Mouse (Mus musculus): ENCODE results near the gene Tnrc6b.
A peak's percentile ranks its signal among the peaks of the same experiment; 100 is the strongest.
"Not testable (repeated sequence)": the region's sequence is repeated elsewhere in the genome, so short reads cannot be mapped to it uniquely, and the experiment has no call there.

Tnrc6b gene

DNA sequence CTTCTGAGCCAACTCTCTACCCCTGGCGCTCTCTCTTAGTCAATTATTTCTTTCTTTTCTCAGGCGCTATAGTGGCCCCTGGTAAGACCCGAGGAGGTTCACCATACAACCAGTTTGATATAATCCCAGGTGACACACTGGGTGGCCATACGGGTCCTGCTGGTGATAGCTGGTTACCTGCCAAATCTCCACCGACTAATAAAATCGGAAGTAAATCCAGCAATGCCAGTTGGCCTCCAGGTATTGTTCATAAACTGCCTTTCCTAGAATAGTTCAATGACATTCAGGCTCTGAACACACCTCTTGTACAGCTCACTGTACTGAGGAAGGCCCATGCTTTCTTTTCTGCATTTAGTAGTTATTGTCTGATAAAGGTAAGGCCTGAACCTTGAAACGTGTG is 205.5 kb downstream of the Tnrc6b start:
- no peak for DNase-seq (ENCODE audit: low read depth)

DNA sequence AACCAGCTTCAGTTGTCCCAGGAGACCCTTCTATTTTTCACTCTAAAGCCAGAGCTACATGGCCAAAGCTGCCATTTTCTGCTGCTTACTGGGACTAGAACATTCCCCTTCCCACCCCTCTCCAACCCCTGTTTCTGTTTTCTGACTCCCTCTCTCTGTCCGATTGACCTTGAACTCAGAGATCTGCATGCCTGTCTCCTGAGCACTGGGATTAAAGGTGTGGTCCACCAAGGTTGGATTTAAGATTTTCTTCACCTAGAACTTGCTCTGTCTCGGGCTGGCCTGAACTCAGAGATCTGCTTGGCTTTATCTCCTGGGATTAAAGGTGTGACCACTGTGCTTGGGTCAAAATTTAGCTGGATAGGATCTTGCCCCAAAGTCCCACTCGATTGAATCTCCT is 209.2 kb downstream of the Tnrc6b start:
- DNase-seq (ENCODE audit: low read depth) = no peak

DNA sequence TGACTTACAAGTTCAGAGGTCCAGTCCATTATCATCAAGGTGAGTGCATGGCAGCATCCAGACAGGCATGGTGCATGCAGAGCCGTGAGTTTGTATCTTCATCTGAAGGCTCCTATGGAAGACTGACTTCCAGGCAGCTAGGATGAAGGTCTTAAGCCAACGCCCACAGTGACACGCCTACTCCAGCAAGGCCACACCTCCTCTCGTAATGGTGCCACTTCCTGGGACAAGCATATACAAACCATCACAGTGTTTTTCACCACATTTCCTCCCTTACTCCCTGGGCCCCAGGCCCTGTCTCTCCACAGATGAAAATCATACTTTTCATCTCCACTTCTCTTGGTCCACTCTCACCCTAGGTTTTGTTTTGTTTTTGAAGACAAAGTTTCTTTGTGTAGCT is 210.7 kb downstream of the Tnrc6b start:
- no peak for DNase-seq (ENCODE audit: low read depth)

DNA sequence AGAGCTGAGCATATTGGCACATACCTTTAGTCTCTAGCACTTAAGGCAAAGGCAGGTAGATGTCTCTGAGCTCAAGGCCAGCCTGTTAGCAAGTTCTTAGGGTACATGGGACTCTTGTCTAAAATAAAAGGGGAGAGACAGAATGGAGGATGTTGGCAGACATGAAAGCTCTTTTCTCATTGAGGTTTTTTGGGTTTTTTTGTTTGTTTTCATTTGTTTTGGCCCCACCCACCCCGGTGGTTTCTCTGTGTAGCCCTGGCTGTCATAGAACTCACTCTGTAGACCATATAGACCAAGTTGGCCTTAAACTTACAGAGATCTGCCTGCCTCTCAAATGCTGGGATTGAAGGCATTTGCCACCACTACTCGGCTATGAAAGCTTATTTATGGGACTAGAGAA is 213.1 kb downstream of the Tnrc6b start:
- no peak for DNase-seq (ENCODE audit: low read depth)

DNA sequence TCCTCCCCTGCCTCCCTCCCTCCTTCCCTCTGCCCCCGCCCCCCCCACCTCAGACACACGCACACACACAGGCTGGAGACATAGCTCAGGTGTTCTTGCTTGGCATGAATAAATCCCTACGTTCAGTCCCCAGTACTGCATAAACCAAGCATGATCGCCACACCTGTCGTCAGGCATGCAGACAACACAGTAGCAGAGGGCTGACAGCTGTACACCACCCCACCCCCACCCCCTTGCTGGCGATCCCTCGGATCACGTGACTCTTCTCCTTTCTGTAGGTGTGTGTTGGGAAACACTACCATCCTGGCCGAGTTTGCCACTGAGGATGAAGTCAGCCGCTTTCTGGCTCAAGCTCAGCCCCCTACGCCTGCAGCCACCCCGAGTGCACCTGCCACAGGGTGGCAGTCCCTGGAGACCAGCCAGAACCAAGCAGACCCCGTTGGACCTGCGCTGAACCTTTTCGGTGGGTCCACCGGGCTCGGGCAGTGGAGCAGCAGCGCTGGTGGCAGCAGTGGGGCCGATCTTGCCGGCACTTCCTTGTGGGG is 217.8 kb downstream of the Tnrc6b start:
- no peak for DNase-seq (ENCODE audit: low read depth)

DNA sequence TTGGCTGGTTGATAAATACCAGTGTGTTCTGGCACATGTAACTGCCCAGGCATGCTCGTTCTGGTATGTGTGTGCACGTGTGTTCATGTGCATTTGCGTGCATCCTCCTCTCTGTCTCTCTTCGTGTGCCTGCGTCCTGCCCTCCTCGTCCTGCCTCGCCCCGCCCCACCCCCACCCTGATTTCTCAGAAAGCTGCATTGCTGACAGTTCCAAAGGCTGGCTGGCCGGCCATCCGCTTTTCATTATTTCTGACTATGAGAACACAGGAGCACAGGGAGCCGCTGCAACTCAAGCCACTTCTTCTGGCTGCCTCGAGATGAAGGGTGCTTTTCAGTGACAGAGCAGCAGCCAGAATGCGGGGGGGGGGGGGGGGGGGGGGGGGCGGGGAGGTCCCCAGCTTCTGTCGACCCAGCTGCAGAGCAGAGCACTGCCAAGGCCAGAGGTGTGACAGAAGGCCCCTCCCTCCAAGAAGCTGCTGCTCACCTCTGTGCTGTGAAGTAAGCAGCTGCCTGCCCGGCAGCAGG is 219.0 kb downstream of the Tnrc6b start:
- no peak for DNase-seq (ENCODE audit: low read depth)

DNA sequence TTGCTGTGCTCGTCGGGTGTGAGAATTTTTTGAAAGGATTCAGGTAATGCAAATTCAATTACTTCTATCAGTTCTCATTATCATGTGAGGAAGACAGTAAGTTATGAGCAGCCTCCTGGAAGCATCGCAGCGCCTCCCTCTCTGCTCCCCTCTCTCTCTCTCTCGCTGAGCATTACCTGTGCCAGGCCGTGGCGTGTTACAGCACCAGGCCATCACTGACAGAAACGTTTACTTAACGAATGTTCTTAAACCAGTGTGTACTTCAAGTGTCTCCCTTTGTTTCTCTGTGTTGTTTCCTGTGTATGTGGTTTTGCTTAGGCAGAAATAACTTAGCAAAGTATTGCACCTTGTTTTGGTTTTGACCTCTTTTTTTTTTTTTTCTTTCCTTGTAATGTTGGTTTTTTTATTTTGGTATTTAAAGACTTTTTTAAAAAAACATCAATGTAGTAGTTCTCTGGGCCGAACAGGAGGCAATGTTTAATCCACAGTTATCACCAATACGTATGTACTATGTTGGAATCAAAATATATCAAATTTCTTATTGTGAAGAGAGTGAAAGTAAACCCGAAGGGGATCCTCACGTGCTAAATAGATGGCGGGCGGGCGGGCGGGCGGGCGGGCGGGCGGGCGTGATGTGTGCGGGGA is 219.7 kb downstream of the Tnrc6b start:
- DNase-seq (ENCODE audit: low read depth) = not testable (repeated sequence)

DNA sequence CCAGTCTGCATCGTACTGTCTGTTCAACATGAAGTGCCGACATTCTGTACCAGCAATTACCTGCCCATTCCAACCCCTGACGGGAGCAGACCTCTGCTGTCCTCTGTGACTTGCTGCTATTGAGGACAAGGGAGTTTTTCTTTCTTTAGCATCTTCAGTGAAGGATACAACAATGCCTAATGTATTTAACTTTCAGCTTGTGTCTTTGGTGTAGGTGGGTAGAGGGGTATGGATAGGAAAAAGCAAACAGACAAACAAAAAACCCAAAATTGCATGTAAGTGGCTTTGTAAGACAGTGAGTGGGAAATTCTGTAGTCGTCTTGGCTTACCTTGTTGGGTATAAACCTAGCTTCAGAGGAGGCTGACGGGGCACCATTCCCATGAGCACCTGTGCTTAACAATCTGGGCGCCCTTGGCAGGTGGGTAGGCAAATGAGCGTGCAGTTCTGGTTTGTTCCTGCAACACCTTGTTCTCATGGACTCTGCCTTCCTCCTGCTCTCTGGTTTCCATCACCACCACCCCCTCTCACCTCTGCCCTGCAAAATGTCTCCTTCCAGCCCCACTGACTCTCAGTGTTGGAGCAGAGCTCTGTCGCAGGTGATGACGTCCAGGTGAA is 220.3 kb downstream of the Tnrc6b start:
- no peak for DNase-seq (ENCODE audit: low read depth)

DNA sequence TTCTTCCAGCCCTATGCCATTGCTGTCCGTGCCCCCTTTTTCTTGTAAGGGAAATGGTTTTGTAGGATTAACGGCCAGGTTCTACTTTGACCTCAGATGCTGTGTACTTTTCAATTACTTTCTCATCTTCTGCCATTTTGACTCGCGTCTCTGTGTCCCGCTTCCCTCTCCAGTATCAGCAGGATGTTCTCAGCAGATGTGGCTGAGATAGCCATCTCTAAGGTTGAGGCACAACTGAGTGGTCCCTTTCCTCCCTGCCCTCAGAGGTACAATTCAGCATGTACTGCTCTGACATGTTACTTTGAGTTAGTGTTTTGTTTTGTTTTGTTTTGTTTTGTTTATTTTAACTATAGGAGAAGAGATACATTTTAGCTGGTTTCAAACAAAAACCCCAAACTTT is 223.7 kb downstream of the Tnrc6b start:
- DNase-seq (ENCODE audit: low read depth) = no peak

DNA sequence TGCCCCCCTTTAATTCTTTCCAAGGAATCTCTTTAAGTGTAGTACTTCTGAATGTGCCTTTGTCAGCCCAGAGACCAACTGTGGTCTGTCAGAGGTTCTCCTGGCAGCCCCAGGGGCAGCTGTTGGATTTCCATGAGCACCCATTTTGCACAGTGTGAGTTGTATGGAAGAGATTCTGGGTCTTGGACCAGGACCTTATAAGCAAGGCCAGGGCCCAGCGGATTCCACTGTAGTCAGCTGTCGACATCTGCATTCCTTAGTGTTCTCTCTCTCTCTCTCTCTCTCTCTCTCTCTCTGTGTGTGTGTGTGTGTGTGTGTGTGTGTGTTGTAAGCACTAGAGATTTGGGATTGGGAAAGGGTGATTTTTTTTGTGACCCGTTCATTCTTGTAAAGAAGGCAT is 225.6 kb downstream of the Tnrc6b start:
- DNase-seq (ENCODE audit: low read depth) = no peak

DNA sequence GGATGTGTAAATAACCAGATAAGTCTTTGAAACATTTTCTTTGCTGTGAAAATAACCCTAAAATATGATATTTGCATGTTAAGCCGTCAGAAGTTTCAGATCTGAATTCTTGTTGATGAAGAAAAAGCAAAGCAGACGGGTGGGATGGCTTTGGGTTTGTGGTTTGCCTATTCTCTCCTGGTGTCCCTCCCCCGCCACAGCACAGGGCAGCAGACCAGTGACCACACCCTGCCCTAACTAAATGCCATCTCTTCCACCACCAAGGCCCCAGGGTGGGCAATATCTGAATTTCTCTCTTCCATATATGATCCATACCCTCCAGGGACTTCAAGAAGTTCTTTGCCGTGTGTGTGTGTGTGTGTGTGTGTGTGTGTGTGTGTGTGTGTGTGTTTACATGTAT is 227.5 kb downstream of the Tnrc6b start:
- no peak for DNase-seq (ENCODE audit: low read depth)

DNA sequence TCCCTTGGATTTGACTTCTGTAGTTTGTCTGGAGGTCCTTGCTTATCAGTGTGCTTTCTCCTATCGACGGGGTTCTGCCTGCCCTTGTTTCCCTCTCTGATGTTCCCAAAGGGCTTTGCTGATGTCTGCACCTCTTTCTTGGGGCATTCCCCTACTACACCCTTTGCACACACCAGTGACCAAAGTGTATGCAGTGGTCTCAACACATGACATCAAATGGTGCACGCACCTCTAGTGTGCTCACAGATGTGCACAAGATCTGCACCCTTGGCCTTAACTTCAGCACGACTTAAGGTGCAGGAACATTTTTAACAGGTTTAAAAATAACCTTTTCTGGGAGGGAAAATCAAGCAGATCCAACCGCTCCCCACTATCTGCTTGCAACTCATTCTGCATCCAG is 228.3 kb downstream of the Tnrc6b start:
- no peak for DNase-seq (ENCODE audit: low read depth)

DNA sequence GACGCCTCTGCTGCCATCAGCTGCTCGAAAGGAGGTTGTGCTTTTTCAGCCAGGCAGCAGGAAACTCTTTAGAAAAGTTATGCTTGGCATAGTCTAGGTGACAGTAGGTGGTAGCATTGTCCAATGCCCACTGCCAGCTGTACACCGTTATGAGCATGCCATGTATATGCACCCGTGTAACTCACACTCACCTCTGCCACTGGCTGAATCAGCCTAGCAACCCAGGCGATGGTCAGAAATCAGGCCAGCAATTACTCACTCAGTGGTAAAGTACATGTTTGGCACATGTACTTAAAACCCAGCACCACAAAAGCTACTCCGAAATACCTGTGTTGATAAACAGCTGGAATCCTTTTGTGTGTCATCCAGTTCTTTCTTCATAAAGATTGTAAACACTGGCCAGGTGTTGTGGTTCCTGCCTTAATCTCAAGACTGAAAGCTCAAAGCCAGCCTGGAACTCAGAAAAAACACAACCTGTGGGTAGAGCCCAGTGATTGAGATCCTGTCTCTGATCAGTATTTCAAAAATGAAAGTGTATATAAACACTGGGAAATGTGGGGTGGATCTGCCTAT is 230.4 kb downstream of the Tnrc6b start:
- DNase-seq (ENCODE audit: low read depth) = no peak

DNA sequence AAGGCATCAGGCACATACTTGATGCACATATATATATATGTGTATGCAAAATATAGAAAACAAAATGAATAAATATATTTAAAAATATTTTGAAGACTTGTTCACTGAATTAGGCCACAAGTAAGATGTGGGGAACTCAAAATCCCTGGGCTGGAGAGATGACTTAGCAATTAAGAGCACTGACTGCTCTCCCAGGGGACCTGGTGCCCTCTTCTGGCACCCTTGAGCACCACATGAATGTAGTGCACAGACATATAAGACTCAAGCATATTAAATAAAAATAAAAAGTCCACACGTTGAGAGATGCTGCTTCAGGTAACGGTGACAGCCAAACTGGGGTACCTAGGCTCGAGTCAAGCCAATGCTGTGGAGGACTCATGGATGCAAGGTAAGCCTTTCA is 234.7 kb downstream of the Tnrc6b start:
- peak; percentile 56 for DNase-seq (ENCODE audit: low read depth)

DNA sequence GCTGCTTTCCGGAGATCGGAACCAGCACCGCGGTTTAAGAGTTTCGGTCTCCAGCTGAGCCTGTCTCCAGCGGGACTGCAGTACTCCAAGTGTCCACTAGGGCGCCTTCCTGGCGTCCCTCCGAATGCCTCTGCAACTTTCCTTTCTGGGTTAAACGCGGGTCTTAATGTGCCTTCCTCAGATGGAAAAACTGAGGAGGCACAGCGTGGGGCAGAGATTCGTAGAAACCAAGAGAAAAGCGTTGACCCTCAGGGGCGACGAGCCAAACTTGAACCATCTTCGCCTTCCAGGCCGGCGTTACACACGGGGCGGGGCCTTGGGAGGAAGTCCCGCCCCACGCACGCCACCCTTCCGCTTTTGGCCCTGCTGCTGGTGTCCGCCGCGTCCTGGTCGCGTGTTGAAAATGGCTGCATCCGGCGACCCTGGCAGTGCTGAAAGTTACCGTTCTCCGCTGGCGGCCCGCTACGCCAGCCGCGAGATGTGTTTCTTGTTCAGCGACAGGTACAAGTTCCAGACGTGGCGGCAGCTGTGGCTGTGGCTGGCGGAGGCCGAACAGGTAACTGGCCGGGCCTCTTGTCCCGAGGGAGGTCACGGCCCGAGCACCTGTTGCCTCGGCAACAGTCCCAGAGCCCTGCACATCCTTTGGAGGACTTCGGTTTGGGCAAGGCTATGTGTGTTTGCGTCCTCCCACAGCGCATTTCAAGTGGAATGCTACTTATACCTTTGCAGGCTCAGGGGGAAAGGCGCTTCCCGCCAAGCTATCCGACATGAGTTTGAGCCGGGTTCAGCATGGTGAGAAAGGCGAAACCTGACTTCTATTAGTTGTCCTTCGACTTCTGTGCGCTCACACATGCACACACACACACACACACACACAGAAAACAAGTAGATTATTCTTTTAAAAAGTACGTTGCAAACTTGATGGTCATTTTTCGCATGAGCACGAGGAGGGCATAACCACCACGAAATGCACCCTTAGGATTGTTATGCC is 237.3 kb downstream of the Tnrc6b start, which contains the start of gene Adsl:
Gene Adsl (plus strand): TSS at position 346 of the 991 bp plus-strand sequence.
- peak; percentile 82 for DNase-seq (ENCODE audit: low read depth)

DNA sequence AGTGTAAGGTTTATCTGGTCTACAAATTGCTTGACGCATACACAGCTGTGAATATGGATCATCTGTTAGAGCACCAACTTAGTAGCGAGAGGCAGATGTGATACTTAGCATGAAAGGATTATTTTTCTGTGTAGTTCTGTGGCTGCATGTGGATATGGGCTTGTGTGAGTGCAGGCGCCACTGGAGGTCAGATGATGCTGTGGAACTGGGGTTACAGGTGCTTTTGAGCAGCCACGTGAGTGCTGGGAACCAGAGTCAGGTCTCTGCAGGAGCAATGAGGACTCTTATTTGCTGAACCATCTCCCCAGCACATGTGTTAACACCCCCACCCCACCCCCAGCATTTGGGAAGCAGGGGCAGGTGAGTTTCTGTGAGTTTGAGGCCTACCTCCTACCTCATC is 238.3 kb downstream of the Tnrc6b start:
- no peak for DNase-seq (ENCODE audit: low read depth)

DNA sequence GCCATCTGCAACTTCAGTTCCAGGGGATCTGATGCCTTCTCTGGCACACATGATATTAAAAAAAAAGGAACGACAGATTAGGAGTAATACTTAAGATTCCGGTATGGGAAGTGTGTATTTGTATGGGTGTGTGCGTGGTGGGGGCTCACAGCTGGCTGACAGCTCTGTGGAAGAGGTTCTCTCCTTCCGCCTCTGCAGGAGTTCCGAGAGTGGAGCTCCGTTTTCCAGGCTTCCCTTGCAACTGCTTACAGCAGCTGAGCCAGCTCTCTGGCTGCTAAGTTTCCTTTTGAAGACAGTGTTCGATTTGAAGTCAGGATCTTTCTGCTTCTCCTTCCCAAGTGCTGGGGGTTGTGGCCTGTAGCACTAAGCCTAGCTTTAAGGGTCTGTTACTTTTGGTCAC is 238.9 kb downstream of the Tnrc6b start:
- no peak for DNase-seq (ENCODE audit: low read depth)

DNA sequence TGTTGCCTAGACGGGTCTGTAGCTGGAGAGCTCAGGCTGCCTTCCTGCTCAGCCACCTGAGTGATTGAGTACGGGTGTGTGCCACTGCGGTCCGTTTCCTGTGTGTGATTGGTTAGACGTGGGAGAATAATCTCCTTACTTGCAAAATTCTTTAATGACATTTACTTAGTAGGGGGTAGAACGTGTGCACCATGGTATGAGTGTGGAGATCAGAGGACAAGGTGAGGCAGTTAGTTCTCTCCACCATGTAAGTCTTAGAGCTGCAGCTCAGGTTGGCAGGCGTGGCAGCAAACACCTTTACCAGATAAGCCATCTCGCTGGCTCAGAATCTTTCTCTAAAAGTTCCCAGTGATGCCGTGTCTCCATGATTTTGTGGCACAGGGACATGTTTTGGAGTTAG is 242.9 kb downstream of the Tnrc6b start:
- DNase-seq (ENCODE audit: low read depth) = no peak

DNA sequence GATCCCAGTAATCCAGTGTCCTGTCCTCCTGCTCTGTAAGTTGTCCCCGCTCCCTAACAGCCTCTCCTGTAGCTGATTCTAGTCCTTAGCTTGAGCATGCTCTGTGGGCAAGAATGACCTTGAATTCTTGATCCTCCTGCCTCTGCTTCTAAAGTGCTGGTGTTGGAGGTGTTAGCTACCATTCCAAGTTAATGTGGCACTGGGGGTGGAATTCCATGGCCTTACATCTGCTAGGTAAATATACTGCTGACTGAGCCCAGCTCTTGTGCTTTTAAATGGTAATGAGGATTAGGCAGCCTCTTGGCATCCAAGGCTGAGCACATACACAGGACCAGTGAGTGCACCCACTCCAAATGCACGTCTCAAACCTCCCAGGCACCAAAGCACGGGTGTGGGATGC is 243.7 kb downstream of the Tnrc6b start:
- no peak for DNase-seq (ENCODE audit: low read depth)

DNA sequence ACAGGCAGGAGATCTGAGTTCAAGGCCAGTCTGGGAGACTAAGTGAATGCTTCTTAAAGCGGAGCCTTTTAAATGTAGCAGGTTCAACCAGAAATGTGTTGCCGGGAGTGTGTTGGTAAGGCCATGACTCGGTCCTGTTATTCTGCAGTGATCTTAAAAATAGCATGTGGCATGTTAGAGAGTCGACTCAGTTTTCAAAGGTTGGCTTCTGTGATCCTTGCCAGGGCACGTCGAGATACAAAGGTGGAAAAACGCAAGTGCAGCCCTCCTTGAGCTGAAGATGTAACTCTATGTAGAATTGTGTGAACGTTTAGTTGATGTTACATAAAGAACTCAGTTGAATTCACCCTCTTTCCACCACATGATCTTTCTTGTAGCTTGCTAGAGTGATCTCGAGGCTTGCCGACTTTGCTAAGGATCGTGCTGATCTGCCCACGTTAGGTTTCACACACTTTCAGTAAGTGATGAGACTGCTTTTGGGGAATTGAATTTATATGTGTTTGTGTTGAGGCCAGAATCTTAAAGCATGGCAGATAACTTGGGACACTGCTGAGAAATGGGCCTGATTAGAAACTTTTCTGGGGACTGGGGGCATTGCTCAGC is 244.8 kb downstream of the Tnrc6b start:
- DNase-seq (ENCODE audit: low read depth) = no peak

DNA sequence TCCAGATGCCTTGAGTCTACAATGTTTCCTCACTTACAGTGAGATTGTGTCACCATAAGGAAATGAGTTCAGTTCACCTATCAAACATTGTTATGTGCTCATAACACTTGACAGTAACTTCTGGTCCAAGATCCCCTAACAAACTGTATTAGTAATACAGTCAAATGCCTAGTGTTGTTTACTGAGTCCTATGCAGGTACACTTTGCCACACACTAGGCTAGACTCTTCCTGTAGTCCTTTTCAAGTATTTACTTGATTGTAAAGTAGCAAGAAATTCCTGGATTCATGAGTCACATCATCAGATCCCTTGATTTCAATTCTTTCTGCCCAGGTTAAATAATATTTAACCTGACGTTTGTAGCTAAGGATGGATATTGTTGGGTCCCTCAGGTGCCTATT is 258.3 kb downstream of the Tnrc6b start:
- no peak for DNase-seq (ENCODE audit: low read depth)

DNA sequence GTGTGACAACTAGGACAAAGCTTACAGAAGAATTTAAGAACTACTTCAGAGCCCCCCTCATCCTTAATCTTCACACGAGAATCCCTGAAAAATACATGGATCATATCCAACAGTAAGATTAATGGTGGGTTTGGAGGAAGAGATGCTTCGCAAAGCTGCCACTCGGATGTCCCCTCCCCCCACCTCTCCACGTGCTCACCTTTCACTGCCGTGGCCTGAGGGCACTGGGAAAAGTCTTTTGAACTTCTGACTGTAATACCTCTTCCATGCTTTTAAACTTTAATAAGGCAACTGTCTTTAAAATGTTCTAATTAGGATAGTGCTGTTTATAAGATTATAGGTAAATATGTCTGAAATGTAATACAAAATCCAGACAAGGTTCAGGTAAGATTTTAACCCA is 263.2 kb downstream of the Tnrc6b start:
- DNase-seq (ENCODE audit: low read depth) = no peak

All from c-Kit-positive CD71-positive TER-119-negative erythroid progenitor cells, embryonic 14.5 days (primary cell).